Mouse (Mus musculus) embryonic facial prominence, embryonic 12.5 days (tissue): ENCODE data around the gene Tmem59l. TPM values are rescaled to one million over a fixed set of nuclear protein-coding genes. Genes with fewer than 3 reads are reported as not detected.

Source experiments
- ATAC-seq: fragments of 200-750 bp; cut with Nextera tagmentation; 2 replicates; pipeline ENCODE4 v1.8.0; 2017; ENCODE audit not compliant: insufficient number of reproducible peaks, insufficient read depth, low FRiP score, low TSS enrichment
- H3K27ac ChIP-seq: fragments of 300-500 bp; sonication (generic); 2 replicates; pipeline ENCODE4 v1.5.1; 2016; ENCODE audit warnings: mild to moderate bottlenecking
- H3K27me3 ChIP-seq: fragments of 300-500 bp; sonication (generic); 2 replicates; pipeline ENCODE4 v1.6.1; 2016; ENCODE audit warnings: mild to moderate bottlenecking, moderate library complexity
- H3K36me3 ChIP-seq: fragments of 300-500 bp; sonication (generic); 2 replicates; pipeline ENCODE4 v1.6.1; 2016; ENCODE audit warnings: mild to moderate bottlenecking
- H3K4me1 ChIP-seq: fragments of 300-500 bp; sonication (generic); 2 replicates; pipeline ENCODE4 v1.6.1; 2016
- H3K4me2 ChIP-seq: fragments of 300-500 bp; sonication (generic); replicated peaks from 2 replicates; pipeline ENCODE4 v1.6.1; 2016; ENCODE audit warnings: mild to moderate bottlenecking, moderate library complexity
- H3K4me3 ChIP-seq: fragments of 300-500 bp; sonication (generic); 2 replicates; pipeline ENCODE4 v1.5.1; 2016; ENCODE audit warnings: mild to moderate bottlenecking
- H3K9ac ChIP-seq: fragments of 300-500 bp; sonication (generic); 2 replicates; pipeline ENCODE4 v1.6.1; 2016; ENCODE audit warnings: mild to moderate bottlenecking, moderate library complexity
- H3K9me3 ChIP-seq: fragments of 300-500 bp; sonication (generic); 2 replicates; pipeline ENCODE4 v1.6.1; 2016; ENCODE audit warnings: mild to moderate bottlenecking, moderate library complexity
- WGBS: fragments of 180-500 bp; shearing (Covaris S2); methylation state at CpG from one replicate; pipeline ENCODE4 v1.1.7; 2016; 5-methylcytosine and 5-hydroxymethylcytosine counted together
- polyA plus RNA-seq: library from polyadenylated mRNA; unstranded; fragments of >200 nt; fragmentation: Nextera tagmentation; extraction: Ambion mirVana; gene quantifications from 2 replicates; pipeline ENCODE4 v1.2.1, GENCODE M21; 2016

Gene Tmem59l
- polyA plus RNA-seq, 1 experiment from 2014 or later, result 27.1 TPM

- H3K4me3 ChIP-seq, result no peak overlapping the region
- 67% methylated on average over 52 of the region's 52 CpGs for WGBS
- H3K4me1 ChIP-seq, result peaks cover 25% of the 10 kb centered on the region
- no peak overlapping the region; the same call in 1 of the 2 replicates for H3K27ac ChIP-seq
- H3K36me3 ChIP-seq, result peaks cover 29% of the 10 kb centered on the region
- H3K4me2 ChIP-seq, result no peak overlapping the region
- 0 out of 2 replicates have a peak, but pooled peaks cover 3% of the 10 kb centered on the region for H3K27me3 ChIP-seq
- H3K9me3 ChIP-seq, result no peaks in the 10 kb centered on the region
- ATAC-seq, result no peak
- H3K9ac ChIP-seq, result no peak overlapping the region
Measured at GRCm38 (mm10) chr8:70452196-70452966, 34.8 kb downstream of the Tmem59l start.

GRCm38 (mm10) chr8:70447639-70448420, 39.3 kb downstream of the Tmem59l start:
- no peaks in the 10 kb centered on the region for H3K9me3 ChIP-seq
- H3K4me2 ChIP-seq, result no peak overlapping the region
- peaks cover 21% of the 10 kb centered on the region for H3K4me1 ChIP-seq
- no peak overlapping the region for H3K4me3 ChIP-seq
- H3K27me3 ChIP-seq, result 0 out of 2 replicates have a peak, but pooled peaks cover 1% of the 10 kb centered on the region
- ATAC-seq, result no peak
- no peak overlapping the region for H3K9ac ChIP-seq
- 68% methylated on average over 19 of the region's 19 CpGs for whole genome bisulfite sequencing
- peaks cover 29% of the 10 kb centered on the region for H3K36me3 ChIP-seq
- H3K27ac ChIP-seq, result peak overlapping the region; percentile 47; the same call in 1 of the 2 replicates

DNA sequence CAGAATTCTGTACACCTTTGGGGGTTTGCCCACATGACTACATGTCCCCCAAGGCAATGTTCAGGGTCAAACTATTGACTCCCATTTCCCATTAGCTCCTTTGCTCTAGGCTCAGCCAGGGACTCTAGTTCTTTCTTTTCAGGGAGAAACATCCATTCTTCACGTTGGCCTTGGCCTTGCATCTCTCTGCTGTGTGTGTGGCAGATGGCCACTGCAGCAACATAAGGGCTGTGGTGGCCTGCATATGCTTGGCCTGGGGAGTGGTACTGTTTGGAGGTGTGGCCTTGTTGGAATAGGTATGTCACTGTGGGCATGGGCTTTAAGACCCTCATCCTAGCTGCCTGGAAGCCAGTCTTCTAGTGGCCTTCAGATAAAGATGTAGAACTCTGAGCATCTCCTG, 41.2 kb downstream of the Tmem59l start:
- no peak overlapping the region for H3K4me2 ChIP-seq
- no peak for ATAC-seq
- no peak overlapping the region for H3K27ac ChIP-seq
- no peaks in the 10 kb centered on the region for H3K9me3 ChIP-seq
- no peaks in the 10 kb centered on the region for H3K27me3 ChIP-seq
- H3K9ac ChIP-seq, result no peak overlapping the region
- no peak overlapping the region for H3K4me3 ChIP-seq
- WGBS, result 73% methylated on average over 1 of the region's 1 CpGs
- H3K36me3 ChIP-seq, result peaks cover 12% of the 10 kb centered on the region
- peaks cover 21% of the 10 kb centered on the region for H3K4me1 ChIP-seq

- H3K27me3 ChIP-seq, result no peaks in the 10 kb centered on the region
- no peak for ATAC-seq
- H3K27ac ChIP-seq, result no peak overlapping the region
- H3K36me3 ChIP-seq, result no peaks in the 10 kb centered on the region
- H3K4me2 ChIP-seq, result no peak overlapping the region
- no peak overlapping the region for H3K4me3 ChIP-seq
- 75% methylated on average over 4 of the region's 4 CpGs for WGBS
- H3K4me1 ChIP-seq, result peaks cover 11% of the 10 kb centered on the region
- no peaks in the 10 kb centered on the region for H3K9me3 ChIP-seq
- H3K9ac ChIP-seq, result no peak overlapping the region
Measured at GRCm38 (mm10) chr8:70443326-70443725, 43.8 kb downstream of the Tmem59l start.

DNA sequence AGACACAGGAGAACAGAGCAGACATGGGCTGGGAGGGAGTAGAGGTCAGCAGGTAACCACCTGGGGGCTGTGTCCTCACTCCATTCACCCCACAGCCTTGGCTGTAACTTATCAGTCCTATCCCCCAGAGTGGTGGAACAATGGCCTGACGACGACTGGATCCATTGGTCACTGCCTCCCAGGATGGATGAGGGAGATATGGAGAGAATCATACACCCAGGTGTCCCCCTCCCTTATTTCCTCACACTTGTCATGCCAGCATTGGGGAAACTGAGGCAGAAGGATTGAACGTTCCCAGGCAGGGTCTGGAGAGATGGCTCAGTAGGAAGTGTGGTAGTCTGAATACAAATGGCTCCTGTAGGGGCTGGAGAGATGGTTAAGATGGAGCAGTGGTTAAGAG, 45.6 kb downstream of the Tmem59l start:
- Histone ChIP-seq H3K4me1 (peaks cover 18% of the 10 kb centered on the region), H3K27me3 (no peaks in the 10 kb centered on the region), H3K27ac (no peak overlapping the region), H3K9me3 (no peaks in the 10 kb centered on the region), H3K9ac (no peak overlapping the region), H3K36me3 (no peaks in the 10 kb centered on the region), H3K4me3 (no peak overlapping the region), H3K4me2 (no peak overlapping the region)
- no peak for ATAC-seq
- 59% methylated on average over 3 of the region's 3 CpGs for WGBS

DNA sequence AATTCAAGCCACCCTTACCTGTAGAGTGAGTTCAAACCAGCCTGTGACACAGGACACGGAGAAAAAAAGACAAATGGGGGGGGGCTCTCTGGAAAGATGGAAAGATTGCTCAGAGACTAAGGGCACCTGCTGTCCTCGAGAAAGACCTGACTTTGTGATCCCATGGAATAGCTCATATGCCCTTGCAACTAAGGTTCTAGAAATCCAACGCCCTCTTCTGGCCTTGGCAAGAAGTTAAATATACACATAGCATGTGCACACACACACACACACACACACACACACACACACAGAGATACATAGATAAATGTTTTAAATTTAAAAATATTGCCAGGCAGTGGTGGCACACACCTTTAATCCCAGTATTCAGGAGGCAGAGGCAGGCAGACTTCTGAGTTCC, 46.9 kb downstream of the Tmem59l start:
- peaks cover 18% of the 10 kb centered on the region for H3K4me1 ChIP-seq
- no peak for ATAC-seq
- H3K36me3 ChIP-seq, result no peaks in the 10 kb centered on the region
- H3K27ac ChIP-seq, result no peak overlapping the region
- peak overlapping the region; percentile 86 for H3K4me2 ChIP-seq
- peak overlapping the region; percentile 68 for H3K4me3 ChIP-seq
- H3K9me3 ChIP-seq, result no peaks in the 10 kb centered on the region
- WGBS, result 46% methylated on average over 3 of the region's 3 CpGs
- H3K9ac ChIP-seq, result peak overlapping the region; percentile 80
- H3K27me3 ChIP-seq, result no peaks in the 10 kb centered on the region

DNA sequence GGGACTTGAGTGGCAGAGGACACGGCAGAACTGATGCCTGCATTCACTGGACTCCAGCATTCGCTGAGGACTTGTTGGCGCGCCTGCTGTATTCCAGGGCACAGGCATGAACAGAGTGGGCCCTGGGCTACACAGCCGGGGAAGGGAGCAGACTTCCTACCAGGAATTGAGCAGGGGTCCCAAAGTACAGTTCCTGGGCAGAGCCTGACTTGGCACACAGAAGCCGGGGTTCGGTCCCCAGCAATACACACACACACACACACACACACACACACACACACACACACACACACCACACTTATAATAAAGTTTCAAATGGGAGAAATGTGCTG, 47.3 kb downstream of the Tmem59l start:
- H3K9me3 ChIP-seq, result no peaks in the 10 kb centered on the region
- no peaks in the 10 kb centered on the region for H3K27me3 ChIP-seq
- H3K9ac ChIP-seq, result peak overlapping the region; percentile 80
- WGBS, result 7% methylated on average over 7 of the region's 7 CpGs
- peak overlapping the region; percentile 86 for H3K4me2 ChIP-seq
- peaks cover 18% of the 10 kb centered on the region for H3K4me1 ChIP-seq
- H3K4me3 ChIP-seq, result peak overlapping the region; percentile 68
- peak; percentile 69 for ATAC-seq
- H3K27ac ChIP-seq, result peak overlapping the region; percentile 76
- H3K36me3 ChIP-seq, result no peaks in the 10 kb centered on the region

DNA sequence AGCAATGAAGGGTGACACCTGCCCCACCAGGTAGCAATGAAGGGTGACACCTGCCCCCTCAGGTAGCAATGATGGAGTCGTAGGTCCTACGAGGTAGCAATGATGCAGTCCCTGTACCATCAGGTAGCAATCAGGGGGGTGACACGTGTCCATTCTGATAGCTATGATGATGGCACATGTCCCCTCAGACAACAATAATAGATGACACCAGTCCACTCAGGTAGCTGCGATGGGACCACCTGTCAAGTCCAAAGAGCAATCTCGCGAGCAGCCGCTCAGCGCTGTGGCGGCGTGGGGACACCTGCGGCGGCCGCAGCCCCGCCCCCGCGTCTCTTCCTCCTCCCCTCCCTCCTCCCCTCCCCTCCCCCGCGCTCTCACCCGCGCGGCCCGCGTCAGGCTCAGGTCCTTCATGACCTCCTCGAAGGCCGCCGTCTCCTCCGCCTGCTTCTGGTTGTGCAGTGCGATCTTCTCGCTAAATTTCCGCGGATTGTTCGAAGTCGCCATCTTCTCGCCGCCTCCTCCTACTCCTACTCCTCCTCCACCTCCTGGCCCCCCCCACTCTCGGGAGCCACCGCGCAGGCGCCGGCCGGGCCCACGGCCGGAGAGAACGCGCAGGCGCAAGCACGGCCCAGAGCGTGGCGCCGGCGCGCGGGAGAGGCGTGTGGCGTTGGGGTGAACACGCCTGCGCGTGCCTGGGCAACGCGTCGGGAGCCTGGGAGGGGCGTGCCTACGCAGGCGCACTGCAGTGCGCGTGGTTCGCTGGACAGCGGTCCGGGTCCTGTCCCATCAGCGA, 47.9 kb downstream of the Tmem59l start, which contains the start of gene Crtc1:
Crtc1 (minus strand) TSS at position 525 of the 793 bp plus-strand sequence.
- H3K27ac ChIP-seq, result peak within 1 kb of the TSS; percentile 76
- peak; percentile 98 for ATAC-seq
- H3K9ac ChIP-seq, result peak within 1 kb of the TSS; percentile 80
- H3K36me3 ChIP-seq, result no peaks in the 10 kb centered on the region
- WGBS, result under 1% methylated on average over 70 of the region's 70 CpGs
- H3K27me3 ChIP-seq, result no peaks in the 10 kb centered on the region
- H3K4me1 ChIP-seq, result peaks cover 18% of the 10 kb centered on the region
- peak within 1 kb of the TSS; percentile 68 for H3K4me3 ChIP-seq
- peak within 1 kb of the TSS; percentile 86 for H3K4me2 ChIP-seq
- no peaks in the 10 kb centered on the region for H3K9me3 ChIP-seq

GRCm38 (mm10) chr8:70438423-70438822, 48.7 kb downstream of the Tmem59l start:
- Histone ChIP-seq H3K4me1 (peaks cover 18% of the 10 kb centered on the region), H3K4me3 (peak overlapping the region; percentile 68), H3K9ac (peak overlapping the region; percentile 80; the same call in 1 of the 2 replicates), H3K27me3 (no peaks in the 10 kb centered on the region), H3K9me3 (no peaks in the 10 kb centered on the region), H3K4me2 (peak overlapping the region; percentile 86), H3K36me3 (no peaks in the 10 kb centered on the region), H3K27ac (no peak overlapping the region)
- no peak for ATAC-seq
- WGBS, result 84% methylated on average over 2 of the region's 2 CpGs

- Histone ChIP-seq H3K27me3 (no peaks in the 10 kb centered on the region), H3K4me3 (no peak overlapping the region), H3K4me2 (no peak overlapping the region), H3K36me3 (no peaks in the 10 kb centered on the region), H3K9ac (no peak overlapping the region), H3K9me3 (no peaks in the 10 kb centered on the region), H3K27ac (no peak overlapping the region), H3K4me1 (peaks cover 17% of the 10 kb centered on the region)
- ATAC-seq, result no peak
- 88% methylated on average over 5 of the region's 5 CpGs for WGBS
Measured at GRCm38 (mm10) chr8:70435156-70435555, 52.0 kb downstream of the Tmem59l start.
